Mouse (Mus musculus) cerebellum, postnatal 10 days (tissue): ENCODE data around the gene Asphd1.
"Not testable (repeated sequence)": the region's sequence is repeated elsewhere in the genome, so short reads cannot be mapped to it uniquely, and the experiment has no call there.

Source experiments
- DNase-seq, 2 experiments: peaks; one replicate each; pipeline ENCODE4 v3.0.0; 2021; ENCODE audit warnings: mixed read lengths in 2 of 2

The Asphd1 gene

GRCm38 (mm10) chr7:126950647-126951615 is 1.5 kb upstream of the Asphd1 start:
- peak; percentile 84 for DNase-seq

- peak; percentile 90 to 92 for DNase-seq
Observed at GRCm38 (mm10) chr7:126949793-126950646, 638 bp upstream of the Asphd1 start, which contains the start of gene Sez6l2. Gene Sez6l2, plus strand, starts transcription at chr7:126950563.

DNA sequence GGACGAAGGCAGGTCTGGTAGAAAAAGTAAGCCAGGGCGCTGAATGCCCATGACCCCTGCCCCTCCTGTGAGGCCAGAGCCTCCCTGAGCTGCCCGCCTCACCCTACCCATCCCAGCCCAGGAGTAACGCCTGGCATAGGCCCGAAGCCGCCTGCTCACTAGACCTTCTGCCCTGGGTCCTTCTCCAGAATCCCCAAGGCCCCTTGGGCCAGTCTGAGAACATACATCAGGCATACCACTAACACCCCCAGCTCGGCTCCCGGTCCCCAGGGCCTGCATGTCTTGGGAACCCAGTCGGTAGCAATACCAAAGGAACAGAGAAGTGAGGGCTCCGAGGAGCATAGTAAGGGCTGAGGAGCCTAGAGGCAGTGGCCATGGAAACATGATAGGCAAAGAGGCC is 756 bp downstream of the Asphd1 start:
- DNase-seq, result peak; percentile 33 to 35

DNA sequence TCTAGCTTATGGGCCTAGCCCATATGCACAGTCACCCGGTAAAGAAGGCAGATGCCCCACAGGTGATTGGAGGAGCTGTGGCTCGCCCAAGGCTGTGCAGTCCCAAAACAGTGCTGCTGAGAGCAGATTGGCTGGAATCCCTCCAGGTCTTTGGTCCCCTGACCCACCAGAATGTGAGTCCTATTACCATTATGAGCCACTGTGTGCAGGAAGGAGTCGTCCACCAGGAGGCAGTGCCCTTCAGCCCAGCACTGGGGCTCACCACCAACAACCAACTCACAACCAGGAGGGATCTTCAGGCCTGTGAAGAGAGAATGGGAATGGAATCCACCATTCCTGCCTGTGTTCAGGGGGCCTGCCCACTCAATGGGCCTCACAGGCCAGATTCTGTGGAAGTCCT is 2.9 kb downstream of the Asphd1 start:
- peak; percentile 81 to 88 for DNase-seq

- DNase-seq, result no peak
Observed at GRCm38 (mm10) chr7:126941801-126942200, 7.6 kb downstream of the Asphd1 start.

GRCm38 (mm10) chr7:126941171-126941570 is 8.2 kb downstream of the Asphd1 start:
- DNase-seq, result no peak

DNA sequence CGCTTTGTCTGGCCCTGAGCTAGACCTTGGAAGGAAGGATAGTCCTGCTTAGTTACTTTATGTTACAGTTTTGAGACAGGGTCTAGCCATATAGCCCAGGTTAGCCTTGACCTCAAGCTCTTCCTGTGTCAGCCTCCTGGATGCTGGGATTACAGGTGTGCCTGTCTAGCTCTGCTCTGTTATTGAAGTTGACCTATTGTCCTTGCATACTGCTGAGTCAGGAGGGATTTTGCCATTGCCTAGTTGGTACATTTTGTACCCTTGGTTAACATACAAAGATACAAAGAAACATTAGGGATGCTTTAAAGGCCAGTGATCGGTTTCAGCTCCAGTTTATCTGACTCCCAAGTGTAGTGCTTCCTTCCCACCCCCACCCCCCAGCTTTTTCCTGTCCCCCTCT is 16.7 kb downstream of the Asphd1 start:
- DNase-seq, result no peak

DNA sequence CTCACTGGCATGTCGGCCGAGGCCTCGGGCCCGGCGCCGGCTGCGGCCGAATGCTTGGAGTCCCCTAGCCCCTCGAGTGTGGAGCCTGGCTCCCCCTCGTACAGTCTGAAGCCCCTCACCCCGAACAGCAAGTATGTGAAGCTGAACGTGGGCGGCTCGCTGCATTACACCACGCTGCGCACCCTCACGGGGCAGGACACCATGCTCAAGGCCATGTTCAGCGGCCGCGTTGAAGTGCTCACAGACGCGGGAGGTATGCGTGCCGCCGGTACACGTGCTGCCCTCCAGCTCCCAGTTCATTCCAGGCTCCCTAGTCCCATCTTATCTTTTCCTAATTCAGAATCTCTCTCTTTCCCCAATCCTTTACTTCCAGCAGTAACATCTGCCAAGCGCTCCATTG is 20.3 kb downstream of the Asphd1 start:
- no peak for DNase-seq

DNA sequence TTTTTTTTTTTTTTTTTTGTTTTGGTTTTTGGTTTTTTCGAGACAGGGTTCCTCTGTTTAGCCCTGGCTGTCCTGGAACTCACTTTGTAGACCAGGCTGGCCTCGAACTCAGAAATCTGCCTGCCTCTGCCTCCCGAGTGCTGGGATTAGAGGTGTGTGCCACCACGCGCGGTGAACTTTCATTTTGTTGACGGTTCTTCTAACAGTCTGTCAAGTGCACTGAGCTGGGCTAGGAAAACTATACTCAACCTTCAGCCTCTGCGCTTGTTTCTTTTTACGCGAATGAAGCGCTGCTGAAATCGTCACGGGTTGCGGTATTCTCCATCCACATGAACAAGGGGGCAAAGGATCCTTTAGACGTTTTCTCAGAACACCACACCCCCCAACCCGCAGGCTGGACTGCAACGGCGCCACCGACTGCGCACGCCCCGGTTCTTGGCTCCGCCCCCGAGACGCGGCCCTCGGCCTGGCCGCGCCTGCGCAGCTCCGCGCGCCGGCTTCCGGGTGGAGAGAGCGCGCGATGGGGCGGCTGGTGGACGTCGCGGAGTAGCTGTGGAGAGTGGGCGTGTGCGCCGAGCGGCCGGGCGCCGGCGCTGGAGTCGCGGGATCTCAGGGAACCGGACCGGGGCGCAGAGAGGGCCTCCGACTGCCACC is 20.9 kb downstream of the Asphd1 start, which contains the start of gene Kctd13:
Gene Kctd13, plus strand, starts transcription at position 496 of the 654 bp plus-strand sequence.
- DNase-seq, result peak; percentile 95 to 97

DNA sequence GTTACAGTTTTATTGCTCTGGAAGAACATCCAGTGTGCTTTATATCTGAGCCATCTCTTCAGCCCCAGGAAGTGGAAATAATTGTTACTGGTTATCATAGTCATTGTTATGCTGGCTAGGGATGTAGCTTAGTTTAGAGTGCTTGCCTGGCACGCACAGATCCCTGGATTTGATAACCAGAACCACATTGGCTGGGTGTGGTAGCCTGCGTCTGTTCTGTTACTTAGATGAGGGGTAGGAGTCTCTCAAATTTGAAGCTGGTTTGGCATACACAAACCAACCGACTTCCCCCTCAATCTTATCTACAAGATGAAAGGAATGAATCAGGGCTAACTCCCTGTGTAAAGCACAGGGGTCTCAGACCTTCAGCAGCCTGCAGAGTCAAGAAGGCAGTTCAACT is 23.1 kb downstream of the Asphd1 start:
- no peak for DNase-seq

DNA sequence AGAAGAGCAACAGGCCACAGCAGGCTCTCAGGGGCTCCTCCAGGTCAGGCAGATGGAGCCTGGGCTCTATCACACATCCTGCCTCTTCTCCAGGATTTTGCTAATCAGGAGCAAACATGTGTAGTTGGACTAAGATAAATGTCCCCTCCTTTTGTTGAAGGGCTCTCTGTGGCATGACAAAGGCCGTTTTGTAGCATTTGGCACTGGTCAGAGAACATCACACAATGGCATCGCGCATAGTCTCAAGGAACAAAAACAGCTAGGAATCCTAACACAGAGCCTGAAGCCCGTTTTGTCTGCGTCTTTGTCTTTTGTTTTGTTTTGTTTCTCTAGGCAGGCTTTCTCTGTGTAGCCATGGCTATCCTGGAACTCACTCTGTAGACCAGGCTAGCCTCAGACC is 25.4 kb downstream of the Asphd1 start:
- no peak for DNase-seq

- DNase-seq, result peak; percentile 28 to 47
Observed at GRCm38 (mm10) chr7:126922624-126923060, 26.7 kb downstream of the Asphd1 start, which contains the start of gene Tmem219. Gene Tmem219, minus strand, starts transcription at chr7:126922917.

- DNase-seq, result no peak
Observed at GRCm38 (mm10) chr7:126921563-126921962, 27.8 kb downstream of the Asphd1 start.

DNA sequence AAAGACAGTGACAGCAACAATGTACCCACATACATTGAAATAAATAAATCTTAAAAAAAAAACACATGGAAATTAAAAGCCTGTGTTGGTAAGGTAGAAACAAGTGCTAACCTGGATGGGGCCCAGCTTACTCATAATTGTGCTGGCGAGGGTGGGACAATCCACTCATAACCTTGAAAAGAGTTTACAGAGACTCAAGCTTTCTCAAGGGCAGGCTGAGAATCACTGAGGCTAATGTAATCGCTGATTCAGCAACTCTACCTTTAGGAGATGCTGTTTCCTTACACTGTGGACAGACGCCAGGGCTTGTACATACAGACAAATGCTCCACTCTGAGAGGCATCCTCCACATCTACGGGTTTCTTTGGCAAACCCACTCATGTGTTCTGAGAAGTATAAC is 29.4 kb downstream of the Asphd1 start:
- DNase-seq, result no peak

DNA sequence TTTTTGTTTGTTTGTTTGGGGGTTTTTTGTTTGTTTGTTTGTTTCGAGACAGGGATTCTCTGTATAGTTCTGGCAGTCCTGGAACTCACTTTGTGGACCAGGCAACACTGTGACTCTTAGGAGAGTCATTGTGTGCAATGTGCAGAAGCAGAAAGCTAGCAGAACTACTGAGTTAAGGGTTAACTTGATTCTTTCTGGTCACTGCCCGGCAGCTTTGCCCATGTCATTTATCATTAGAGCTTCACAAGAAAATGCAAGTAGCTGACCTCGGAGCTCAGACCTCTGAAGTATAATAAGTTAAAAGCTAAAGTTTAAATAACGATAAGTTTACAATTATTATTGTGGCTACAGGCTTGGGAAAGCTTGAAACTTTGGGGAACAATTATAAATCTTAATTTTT is 31.0 kb downstream of the Asphd1 start:
- not testable (repeated sequence) for DNase-seq

GRCm38 (mm10) chr7:126914844-126915243 is 34.5 kb downstream of the Asphd1 start:
- no peak for DNase-seq

- no peak for DNase-seq
Observed at GRCm38 (mm10) chr7:126905590-126905989, 43.8 kb downstream of the Asphd1 start.

DNA sequence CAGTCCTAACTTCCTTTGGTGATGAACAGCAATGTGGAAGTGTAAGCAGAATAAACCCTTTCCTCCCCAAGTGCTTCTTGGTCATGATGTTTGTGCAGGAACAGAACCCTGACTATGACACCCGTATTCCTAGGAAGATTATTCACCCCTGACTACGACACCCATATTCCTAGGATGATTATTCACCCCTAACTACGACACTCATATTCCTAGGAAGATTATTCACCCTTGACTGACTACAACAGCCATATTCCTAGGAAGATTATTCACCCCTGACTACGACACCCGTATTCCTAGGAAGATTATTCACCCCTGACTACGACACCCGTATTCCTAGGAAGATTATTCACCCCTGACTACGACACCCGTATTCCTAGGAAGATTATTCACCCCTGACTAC is 49.6 kb downstream of the Asphd1 start:
- DNase-seq, result not testable (repeated sequence)

DNA sequence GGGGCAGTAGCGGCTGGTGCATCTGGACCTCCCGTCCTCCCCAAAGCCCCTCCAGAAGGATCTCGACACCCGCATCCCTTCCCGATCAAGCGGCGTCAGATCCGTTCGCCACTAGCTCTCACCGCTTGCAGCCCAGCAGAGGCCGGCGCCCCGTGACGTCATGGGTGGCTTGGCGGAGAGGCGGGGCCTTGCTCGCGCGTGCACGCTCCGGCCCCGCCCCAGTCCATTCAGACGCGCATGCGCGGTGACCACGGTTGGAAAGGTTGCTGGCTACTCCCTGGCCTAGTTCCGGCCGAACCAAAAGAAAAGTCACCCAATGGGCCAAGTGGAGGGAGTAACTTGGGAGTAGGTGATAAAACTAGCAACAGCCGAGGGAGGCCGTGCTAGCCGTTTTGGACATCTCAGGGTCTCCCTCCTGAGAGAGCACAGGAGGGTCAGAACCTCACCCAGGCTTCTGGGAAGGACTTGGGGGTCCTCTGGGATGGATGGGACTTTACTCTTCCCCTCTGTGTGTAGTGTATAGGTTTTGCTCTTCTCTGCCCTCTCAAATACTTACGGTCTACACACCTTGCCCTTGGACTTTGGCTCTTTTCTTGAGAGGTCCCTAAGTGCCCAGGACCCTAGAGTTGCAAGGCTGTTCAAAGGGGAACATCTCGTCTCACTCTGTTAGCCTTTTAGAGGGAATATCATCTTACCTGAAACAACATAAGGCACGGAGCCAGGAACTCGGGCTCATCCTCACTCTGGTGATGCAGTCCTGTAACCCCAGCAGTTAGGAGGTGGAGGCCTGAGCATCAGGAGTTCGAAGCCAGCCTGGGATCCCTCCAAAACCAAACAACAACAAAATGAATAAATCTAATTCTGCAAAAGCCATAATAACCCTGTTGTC is 51.0 kb downstream of the Asphd1 start:
- DNase-seq, result peak; percentile 100

- peak in 1 of 2 experiments; percentile 20 for DNase-seq
Observed at GRCm38 (mm10) chr7:126897390-126898101, 51.8 kb downstream of the Asphd1 start.

DNA sequence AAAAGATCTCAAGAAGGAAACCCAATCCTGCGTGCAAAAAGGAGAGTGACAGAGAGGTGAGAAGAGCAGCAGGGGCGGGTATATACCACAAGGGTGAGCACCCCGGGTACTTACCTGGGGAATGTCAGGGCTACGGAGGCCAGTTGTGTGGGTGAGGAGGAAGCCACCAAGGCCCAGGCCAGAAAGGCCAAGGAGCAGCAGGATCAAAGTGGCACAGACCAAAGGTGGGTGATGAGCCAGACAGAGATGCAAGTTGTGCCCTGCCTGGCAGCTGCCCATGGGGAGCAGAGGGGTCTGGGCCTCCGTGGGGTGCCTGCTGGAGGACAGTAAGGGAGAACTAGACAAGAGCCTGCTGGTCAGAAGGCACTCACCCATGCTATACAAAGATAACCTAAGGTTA is 52.5 kb downstream of the Asphd1 start:
- DNase-seq, result peak; percentile 25 to 36
